Mouse (Mus musculus): ENCODE results near the gene Fam207a. TPM values are rescaled to one million over a fixed set of nuclear protein-coding genes. Genes with fewer than 3 reads are reported as not detected.

The Fam207a gene
- polyA plus RNA-seq, 1 experiment from 2014 or later, result 41.8 TPM

DNA sequence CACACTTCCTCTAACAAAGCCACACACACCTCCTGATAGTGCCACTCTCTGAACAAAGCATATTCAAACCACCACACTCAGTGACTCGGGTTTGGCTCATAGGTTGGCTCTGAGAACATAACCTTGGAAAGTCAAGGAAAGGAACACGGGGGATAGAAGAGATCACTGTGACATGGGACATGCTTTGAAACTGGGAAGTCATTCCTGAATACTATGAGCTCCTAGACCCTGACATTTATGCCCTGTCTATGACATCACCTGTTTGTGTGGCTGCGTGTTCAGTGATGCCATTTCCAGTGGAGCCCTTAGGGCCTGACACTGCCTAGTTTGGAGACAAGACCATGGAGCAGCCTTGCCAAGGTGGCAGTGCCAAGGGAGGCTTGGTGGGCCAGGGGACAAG, 57.9 kb downstream of the Fam207a start:
- WGBS, result 85% methylated on average over 3 of the region's 3 CpGs

GRCm38 (mm10) chr10:77456507-77456906, 59.1 kb downstream of the Fam207a start:
- no peaks in the 10 kb centered on the region for H3K36me3 ChIP-seq
- H3K9ac ChIP-seq, result no peak overlapping the region
- WGBS, result 67% methylated on average over 7 of the region's 7 CpGs
- no peak overlapping the region for H3K4me2 ChIP-seq
- H3K4me3 ChIP-seq, result no peak overlapping the region
- no peak for ATAC-seq (ENCODE audit: low FRiP score)
- no peak overlapping the region for H3K27ac ChIP-seq
- H3K27me3 ChIP-seq, result no peaks in the 10 kb centered on the region
- no peaks in the 10 kb centered on the region for H3K4me1 ChIP-seq (replicated peaks)
- H3K9me3 ChIP-seq, result peaks cover 4% of the 10 kb centered on the region; the same call in 1 of the 2 replicates

More for the DNA sequence above, 57.9 kb downstream of the Fam207a start:
- no peaks in the 10 kb centered on the region for H3K36me3 ChIP-seq
- H3K4me1 ChIP-seq (replicated peaks), result no peaks in the 10 kb centered on the region
- no peak overlapping the region for H3K4me2 ChIP-seq
- no peak overlapping the region for H3K4me3 ChIP-seq
- no peak overlapping the region for H3K9ac ChIP-seq
- H3K9me3 ChIP-seq, result peaks cover 3% of the 10 kb centered on the region; the same call in 1 of the 2 replicates
- no peak for ATAC-seq (ENCODE audit: low FRiP score)
- H3K27me3 ChIP-seq, result no peaks in the 10 kb centered on the region
- no peak overlapping the region for H3K27ac ChIP-seq

- Histone ChIP-seq H3K9me3 (peaks cover 4% of the 10 kb centered on the region; the same call in 1 of the 2 replicates), H3K4me3 (no peak overlapping the region), H3K36me3 (no peaks in the 10 kb centered on the region), H3K9ac (no peak overlapping the region), H3K4me2 (no peak overlapping the region), H3K4me1 (replicated peaks) (no peaks in the 10 kb centered on the region), H3K27ac (no peak overlapping the region), H3K27me3 (no peaks in the 10 kb centered on the region)
- ATAC-seq (ENCODE audit: low FRiP score), result no peak
- WGBS, result 87% methylated on average over 14 of the region's 14 CpGs
These were observed 60.2 kb downstream of the Fam207a start for GRCm38 (mm10) chr10:77455251-77456010.

DNA sequence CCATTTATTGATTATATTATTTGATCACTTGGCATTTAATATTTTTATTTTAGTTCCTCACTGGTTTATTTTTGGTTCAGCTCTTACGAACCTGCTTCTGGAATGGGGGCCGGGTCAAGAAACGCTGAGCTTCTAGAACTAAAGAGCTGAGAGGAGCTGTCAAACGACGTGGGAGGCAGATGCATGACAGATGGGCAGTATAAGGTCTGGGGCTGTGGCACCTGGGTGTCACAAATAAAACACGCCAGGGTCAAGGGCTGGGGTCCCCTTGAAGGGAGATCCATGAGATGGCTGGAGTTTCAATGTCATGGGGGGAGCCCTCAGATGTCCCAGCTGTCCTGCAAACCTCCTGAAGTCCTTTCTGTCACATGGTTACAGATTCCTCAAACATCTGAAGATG, 60.8 kb downstream of the Fam207a start:
- ATAC-seq (ENCODE audit: low FRiP score), result no peak
- no peaks in the 10 kb centered on the region for H3K27me3 ChIP-seq
- WGBS, result 80% methylated on average over 6 of the region's 6 CpGs
- no peak overlapping the region for H3K4me3 ChIP-seq
- no peaks in the 10 kb centered on the region for H3K4me1 ChIP-seq (replicated peaks)
- H3K36me3 ChIP-seq, result no peaks in the 10 kb centered on the region
- H3K9ac ChIP-seq, result no peak overlapping the region
- H3K27ac ChIP-seq, result no peak overlapping the region
- no peak overlapping the region for H3K4me2 ChIP-seq
- peaks cover 4% of the 10 kb centered on the region; the same call in 1 of the 2 replicates for H3K9me3 ChIP-seq

- 91% methylated on average over 4 of the region's 4 CpGs for WGBS
- Histone ChIP-seq H3K4me3 (no peak overlapping the region), H3K27ac (no peak overlapping the region), H3K36me3 (no peaks in the 10 kb centered on the region), H3K4me1 (replicated peaks) (peaks cover 17% of the 10 kb centered on the region), H3K9ac (no peak overlapping the region), H3K27me3 (no peaks in the 10 kb centered on the region), H3K4me2 (no peak overlapping the region), H3K9me3 (peaks cover 4% of the 10 kb centered on the region; the same call in 1 of the 2 replicates)
- ATAC-seq (ENCODE audit: low FRiP score), result no peak
These were observed 63.8 kb downstream of the Fam207a start for GRCm38 (mm10) chr10:77451822-77452221.

- no peaks in the 10 kb centered on the region for H3K36me3 ChIP-seq
- no peak overlapping the region for H3K4me2 ChIP-seq
- H3K4me1 ChIP-seq (replicated peaks), result peaks cover 17% of the 10 kb centered on the region
- H3K9ac ChIP-seq, result no peak overlapping the region
- peaks cover 4% of the 10 kb centered on the region for H3K9me3 ChIP-seq
- no peak overlapping the region for H3K4me3 ChIP-seq
- H3K27me3 ChIP-seq, result no peaks in the 10 kb centered on the region
- no peak overlapping the region for H3K27ac ChIP-seq
- no peak for ATAC-seq (ENCODE audit: low FRiP score)
These were observed 65.5 kb downstream of the Fam207a start for GRCm38 (mm10) chr10:77450159-77450464.

GRCm38 (mm10) chr10:77449315-77450158, 66.0 kb downstream of the Fam207a start:
- Histone ChIP-seq H3K27ac (no peak overlapping the region), H3K9ac (0 out of 2 replicates have a peak overlapping the region, but pooled peaks have one; percentile 49), H3K36me3 (no peaks in the 10 kb centered on the region), H3K4me2 (peak overlapping the region; percentile 32), H3K27me3 (no peaks in the 10 kb centered on the region), H3K9me3 (peaks cover 4% of the 10 kb centered on the region), H3K4me3 (no peak overlapping the region), H3K4me1 (replicated peaks) (peaks cover 17% of the 10 kb centered on the region)
- WGBS, result 43% methylated on average over 23 of the region's 23 CpGs
- no peak for ATAC-seq (ENCODE audit: low FRiP score)

- Histone ChIP-seq H3K9ac (no peak overlapping the region), H3K4me2 (no peak overlapping the region), H3K9me3 (peaks cover 4% of the 10 kb centered on the region), H3K4me3 (no peak overlapping the region), H3K27ac (no peak overlapping the region), H3K27me3 (no peaks in the 10 kb centered on the region), H3K4me1 (replicated peaks) (peaks cover 17% of the 10 kb centered on the region), H3K36me3 (no peaks in the 10 kb centered on the region)
- 70% methylated on average over 6 of the region's 6 CpGs for WGBS
- no peak for ATAC-seq (ENCODE audit: low FRiP score)
These were observed 66.8 kb downstream of the Fam207a start for GRCm38 (mm10) chr10:77448698-77449247.

DNA sequence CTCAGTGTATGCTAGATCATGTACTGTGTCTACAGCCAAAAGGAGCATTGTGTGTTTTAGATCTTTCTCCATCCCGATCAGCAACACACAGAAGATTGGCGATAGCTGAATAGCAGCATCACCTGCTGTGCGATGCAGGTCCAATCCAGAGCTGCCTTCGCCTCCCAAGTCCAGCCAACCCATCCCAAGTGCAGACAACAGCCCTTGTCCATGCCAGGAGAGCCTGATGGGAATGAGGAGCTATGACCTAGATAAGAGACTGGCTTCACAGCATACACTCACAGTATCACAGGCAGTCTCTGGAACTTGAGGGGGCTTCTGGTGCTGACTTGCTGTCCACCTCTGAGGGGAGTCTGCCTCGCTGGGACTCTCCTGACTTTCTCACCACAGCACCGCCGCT, 67.4 kb downstream of the Fam207a start:
- H3K27me3 ChIP-seq, result no peaks in the 10 kb centered on the region
- H3K4me2 ChIP-seq, result no peak overlapping the region
- WGBS, result 76% methylated on average over 7 of the region's 7 CpGs
- no peaks in the 10 kb centered on the region for H3K36me3 ChIP-seq
- H3K27ac ChIP-seq, result no peak overlapping the region
- peaks cover 17% of the 10 kb centered on the region for H3K4me1 ChIP-seq (replicated peaks)
- peaks cover 4% of the 10 kb centered on the region for H3K9me3 ChIP-seq
- H3K9ac ChIP-seq, result no peak overlapping the region
- ATAC-seq (ENCODE audit: low FRiP score), result no peak
- H3K4me3 ChIP-seq, result no peak overlapping the region

DNA sequence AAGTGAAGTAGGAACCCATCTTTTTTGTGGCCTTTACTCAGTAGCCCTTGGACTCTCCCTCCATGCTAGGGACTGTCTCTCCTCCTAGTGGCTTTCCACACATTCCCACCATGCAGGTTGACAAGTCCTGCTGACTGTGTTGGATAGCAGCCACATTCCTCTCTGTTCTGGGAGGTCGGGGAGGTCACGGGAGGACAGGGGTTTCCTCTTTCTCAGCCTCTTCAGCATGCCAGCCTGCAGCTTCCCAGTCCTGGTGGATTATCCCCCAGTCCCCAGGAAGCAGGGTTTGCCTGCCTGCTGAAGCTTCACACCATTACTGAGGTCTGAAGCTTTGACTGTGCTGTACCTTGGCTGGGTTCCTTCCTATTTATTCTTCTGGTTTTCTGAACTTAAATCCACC, 67.8 kb downstream of the Fam207a start:
- peaks cover 17% of the 10 kb centered on the region for H3K4me1 ChIP-seq (replicated peaks)
- no peak overlapping the region for H3K4me2 ChIP-seq
- WGBS, result 13% methylated on average over 2 of the region's 2 CpGs
- ATAC-seq (ENCODE audit: low FRiP score), result no peak
- peaks cover 2% of the 10 kb centered on the region for H3K9me3 ChIP-seq
- H3K27ac ChIP-seq, result no peak overlapping the region
- H3K36me3 ChIP-seq, result no peaks in the 10 kb centered on the region
- H3K9ac ChIP-seq, result no peak overlapping the region
- no peak overlapping the region for H3K4me3 ChIP-seq
- H3K27me3 ChIP-seq, result no peaks in the 10 kb centered on the region

DNA sequence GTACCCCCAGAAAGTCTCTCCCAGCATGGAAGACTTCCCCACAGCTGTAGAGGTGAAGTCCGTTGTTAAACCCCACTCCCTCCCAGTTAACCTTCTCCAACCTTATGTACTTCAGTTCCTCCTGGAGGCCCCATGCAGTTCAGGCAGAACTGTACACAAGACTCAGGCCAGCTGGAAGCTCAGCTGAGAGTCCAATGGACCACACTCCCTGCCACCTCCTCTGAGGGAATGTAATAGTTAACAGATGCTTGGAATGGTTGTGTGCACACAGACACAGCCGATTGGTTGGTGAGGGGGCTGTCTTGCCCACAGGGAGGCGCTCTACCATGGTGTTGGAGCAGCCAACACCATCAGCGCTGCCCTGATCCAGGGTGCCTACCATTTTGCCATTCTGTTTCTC, 73.3 kb downstream of the Fam207a start:
- Histone ChIP-seq H3K27ac (no peak overlapping the region), H3K27me3 (no peaks in the 10 kb centered on the region), H3K9ac (no peak overlapping the region), H3K4me3 (no peak overlapping the region), H3K9me3 (no peaks in the 10 kb centered on the region; the same call in 1 of the 2 replicates), H3K36me3 (no peaks in the 10 kb centered on the region), H3K4me2 (no peak overlapping the region), H3K4me1 (replicated peaks) (no peaks in the 10 kb centered on the region)
- WGBS, result 85% methylated on average over 4 of the region's 4 CpGs
- no peak for ATAC-seq (ENCODE audit: low FRiP score)

DNA sequence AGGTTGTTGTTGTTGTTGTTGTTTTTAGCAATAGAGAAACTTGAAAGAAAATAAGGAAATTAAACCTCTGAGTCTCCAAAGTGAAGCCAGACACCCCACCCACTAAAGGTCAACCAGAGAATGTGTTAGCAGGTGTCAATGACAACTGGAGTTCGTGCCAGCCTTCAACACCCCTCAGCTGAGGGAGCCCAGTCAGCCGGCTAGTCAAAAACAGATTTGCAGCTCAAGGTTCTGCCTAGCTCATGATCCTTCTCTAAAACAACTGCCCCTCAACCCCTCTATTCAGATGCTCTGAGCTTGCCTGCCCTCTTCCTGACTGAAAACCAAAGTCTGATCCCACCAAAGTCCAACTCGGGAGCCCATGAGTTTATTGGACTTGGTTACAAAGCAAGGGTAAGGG, 73.8 kb downstream of the Fam207a start:
- no peak overlapping the region for H3K4me2 ChIP-seq
- H3K4me1 ChIP-seq (replicated peaks), result no peaks in the 10 kb centered on the region
- no peaks in the 10 kb centered on the region for H3K36me3 ChIP-seq
- ATAC-seq (ENCODE audit: low FRiP score), result no peak
- no peak overlapping the region for H3K9ac ChIP-seq
- H3K9me3 ChIP-seq, result no peaks in the 10 kb centered on the region; the same call in 1 of the 2 replicates
- H3K27me3 ChIP-seq, result no peaks in the 10 kb centered on the region
- 93% methylated on average over 3 of the region's 3 CpGs for WGBS
- H3K4me3 ChIP-seq, result no peak overlapping the region
- H3K27ac ChIP-seq, result no peak overlapping the region

All from hindbrain, embryonic 13.5 days (tissue).